In genomic region chr1:19344445-19344844, GRCm38 (mm10) we compare ENCODE assay signal across 30 mouse cellular contexts.
DNase-seq lines count a peak whose midpoint lies in the region; ATAC-seq and TF ChIP-seq lines count a peak whose summit lies in the region.
"Had no signal": no experiment of that assay in that cellular context is flagged by ENCODE, and none has a peak within 500 bp of the region (broad histone marks: within the 10 kb centered on the region; RNA-seq: fewer than 3 reads in every experiment).

No protein-coding gene starts in this region.

- ATAC-seq in kidney, embryonic 16.5 days (ENCODE audit: low FRiP score, low TSS enrichment): 0 out of 2 replicates have a peak, but pooled peaks have one; percentile 39
- ATAC-seq: activated CD4-positive, CD25-positive, alpha-beta regulatory T cell, adult 4 months; CD4-positive, CD25-positive, alpha-beta regulatory T cell, adult 4 months; forebrain, embryonic 13.5 days; forebrain, embryonic 16.5 days; hindbrain, embryonic 16.5 days; intestine, postnatal 0 days; Patski had no signal

- in situ Hi-C loops in ES-E14 (cut with MboI; ENCODE audit: low sequenced_read_pairs in 2 of 2, unreplicated experiment in 2 of 2): no loop called here

- no peak overlapping the region for H3K4me2 ChIP-seq in kidney, embryonic 16.5 days (replicated peaks; ENCODE audit: low read depth, low read length)
- H3K4me2 ChIP-seq: embryonic facial prominence, embryonic 12.5 days; embryonic facial prominence, embryonic 15.5 days; forebrain, embryonic 13.5 days; heart, embryonic 12.5 days; heart, embryonic 15.5 days; hindbrain, embryonic 13.5 days had no signal

- DNase-seq in kidney, postnatal 14 days: no peak
- peak; percentile 45 for DNase-seq in ES-CJ7 (ENCODE audit: low read depth, low spot score)
- no peak for DNase-seq in ES-E14 (ENCODE audit: low read depth, low spot score)
- no peak for DNase-seq in adrenal gland, adult 8-10 months
- DNase-seq in frontal cortex, adult 2 months (ENCODE audit: extremely low spot score in 1 of 2, low spot score in 1 of 2): no peak
- DNase-seq: adrenal gland, postnatal 10 days; adrenal gland, postnatal 36 days; cerebellum, adult 18-20 months; cerebellum, adult 9-10 months; cerebellum, postnatal 14 days; gastrocnemius, postnatal 25 days; heart, adult 18-20 months; heart, postnatal 10 days; heart, postnatal 36 days had no signal

- no peaks in the 10 kb centered on the region for H3K9me3 ChIP-seq in kidney, embryonic 16.5 days (ENCODE audit: low read length)
- H3K9me3 ChIP-seq in ES-E14 (ENCODE audit: control insufficient read depth, insufficient read depth, low read depth, low read length): no peaks in the 10 kb centered on the region
- H3K9me3 ChIP-seq: embryonic facial prominence, embryonic 12.5 days; embryonic facial prominence, embryonic 15.5 days; forebrain, embryonic 13.5 days; heart, embryonic 12.5 days; heart, embryonic 15.5 days; hindbrain, embryonic 10.5 days; hindbrain, embryonic 13.5 days had no signal

- H3K9ac ChIP-seq in kidney, embryonic 16.5 days (replicated peaks; ENCODE audit: low read length): no peak overlapping the region
- no peak overlapping the region for H3K9ac ChIP-seq in ES-E14 (ENCODE audit: insufficient read depth, low read depth, low read length, poor library complexity, severe bottlenecking)
- H3K9ac ChIP-seq: embryonic facial prominence, embryonic 12.5 days; embryonic facial prominence, embryonic 15.5 days; forebrain, embryonic 13.5 days; heart, embryonic 12.5 days; heart, embryonic 15.5 days; hindbrain, embryonic 13.5 days had no signal

- no peaks in the 10 kb centered on the region for H3K36me3 ChIP-seq in kidney, embryonic 16.5 days (ENCODE audit: insufficient read depth, low read length)
- no peaks in the 10 kb centered on the region for H3K36me3 ChIP-seq in ES-E14 (ENCODE audit: control insufficient read depth, insufficient read depth, low read length, poor library complexity, severe bottlenecking)
- H3K36me3 ChIP-seq: embryonic facial prominence, embryonic 12.5 days; embryonic facial prominence, embryonic 15.5 days; G1E; heart, embryonic 12.5 days; heart, embryonic 15.5 days; hindbrain, embryonic 10.5 days; hindbrain, embryonic 13.5 days had no signal

- no peaks in the 10 kb centered on the region for H3K4me1 ChIP-seq in kidney, embryonic 16.5 days (ENCODE audit: insufficient read depth, low read length)
- no peaks in the 10 kb centered on the region; a peak in 1 of 4 replicates for H3K4me1 ChIP-seq in ES-E14 (ENCODE audit: control insufficient read depth in 2 of 2, insufficient read depth in 2 of 2, low read length in 2 of 2, poor library complexity in 1 of 2)
- H3K4me1 ChIP-seq: embryonic facial prominence, embryonic 12.5 days; embryonic facial prominence, embryonic 15.5 days; forebrain, embryonic 13.5 days; heart, embryonic 12.5 days; heart, embryonic 15.5 days; hindbrain, embryonic 10.5 days; hindbrain, embryonic 13.5 days had no signal

- WGBS in kidney, embryonic 16.5 days: 87% methylated on average over 4 of the region's 4 CpGs

- no peak overlapping the region for H3K27ac ChIP-seq in kidney, embryonic 16.5 days (ENCODE audit: low read length)
- no peak overlapping the region for H3K27ac ChIP-seq in ES-E14 (ENCODE audit: insufficient read depth, low read depth, low read length, poor library complexity, severe bottlenecking)
- H3K27ac ChIP-seq: embryonic facial prominence, embryonic 12.5 days; embryonic facial prominence, embryonic 15.5 days; forebrain, embryonic 13.5 days; heart, embryonic 15.5 days; hindbrain, embryonic 10.5 days; hindbrain, embryonic 13.5 days had no signal

- no peak overlapping the region for H3K4me3 ChIP-seq in kidney, embryonic 16.5 days (ENCODE audit: low read length)
- H3K4me3 ChIP-seq in ES-E14 (ENCODE audit: insufficient read depth in 1 of 2, low read depth in 1 of 2, low read length in 2 of 2, poor library complexity in 1 of 2, severe bottlenecking in 1 of 2): no peak overlapping the region
- H3K4me3 ChIP-seq: embryonic facial prominence, embryonic 12.5 days; embryonic facial prominence, embryonic 15.5 days; erythroblast, embryonic 14.5 days; forebrain, embryonic 13.5 days; heart, embryonic 12.5 days; heart, embryonic 15.5 days; hindbrain, embryonic 10.5 days; hindbrain, embryonic 13.5 days had no signal

- H3K27me3 ChIP-seq in kidney, embryonic 16.5 days (ENCODE audit: insufficient read depth, low read length): no peaks in the 10 kb centered on the region
- H3K27me3 ChIP-seq: embryonic facial prominence, embryonic 12.5 days; embryonic facial prominence, embryonic 15.5 days; forebrain, embryonic 13.5 days; heart, embryonic 12.5 days; heart, embryonic 15.5 days; hindbrain, embryonic 13.5 days had no signal

TF ChIP-seq in ES-E14, 5 proteins besides CTCF, POLR2A, EP300 and RAD21:
- TF ChIP-seq MAFK (IDR thresholded peaks at IDR 0.05; ENCODE audit: insufficient read depth, low read depth, low read length) (peak; percentile 93), HCFC1 (IDR thresholded peaks at IDR 0.05; ENCODE audit: borderline replicate concordance, insufficient read depth, low read length) (no peak)
TF ChIP-seq in ES-E14: peak in this region for 1.
